Mouse (Mus musculus) spleen, adult 2 months (tissue): Measurements from ENCODE around the gene Serac1. TPM values are rescaled to one million over a fixed set of nuclear protein-coding genes. Genes with fewer than 3 reads are reported as not detected.

Experiments
- DNase-seq, 2 experiments: peaks; one replicate each; pipeline versions ENCODE4 v3.0.0 to v3.0.0-alpha.2; 2012 to 2021; ENCODE audit warnings: low spot score in 2 of 2, low read depth in 1 of 2
- H3K27ac ChIP-seq: fragments of 200-500 bp; 2 replicates; pipeline ENCODE4 v1.5.1; 2012; ENCODE audit warnings: low read length, inconsistent platforms; ENCODE audit not compliant: insufficient read depth
- H3K27me3 ChIP-seq: fragments of 200-500 bp; 2 replicates; pipeline ENCODE4 v1.6.1; 2012; ENCODE audit warnings: mild to moderate bottlenecking, moderate library complexity, low read length, inconsistent platforms; ENCODE audit not compliant: control insufficient read depth, insufficient read depth
- H3K36me3 ChIP-seq: fragments of 200-500 bp; 2 replicates; pipeline ENCODE4 v1.6.1; 2012; ENCODE audit warnings: mild to moderate bottlenecking, low read length, inconsistent platforms; ENCODE audit not compliant: control insufficient read depth, insufficient read depth
- H3K4me1 ChIP-seq: fragments of 200-500 bp; 2 replicates; pipeline ENCODE4 v1.6.1; 2011; ENCODE audit warnings: inconsistent platforms; ENCODE audit not compliant: control insufficient read depth, insufficient read depth, insufficient read length
- H3K4me3 ChIP-seq: fragments of 200-500 bp; 2 replicates; pipeline ENCODE4 v1.5.1; 2011; ENCODE audit warnings: mild to moderate bottlenecking, inconsistent platforms; ENCODE audit not compliant: insufficient read depth, insufficient read length; ENCODE audit errors: extremely low read depth
- CTCF ChIP-seq: fragments of 200-500 bp; IDR thresholded peaks from 2 replicates; pipeline ENCODE4 v1.5.1; 2011; ENCODE audit warnings: mild to moderate bottlenecking, inconsistent platforms; ENCODE audit not compliant: insufficient read depth, insufficient read length, insufficient replicate concordance; ENCODE audit errors: extremely low read depth
- POLR2A ChIP-seq: fragments of 200-500 bp; IDR thresholded peaks from 2 replicates; pipeline ENCODE4 v1.6.1; 2011; ENCODE audit warnings: low read depth, low read length, inconsistent platforms
- WGBS: fragments of 180-500 bp; shearing (Covaris S2); methylation state at CpG from one replicate; pipeline ENCODE4 v1.1.7; 2018; 5-methylcytosine and 5-hydroxymethylcytosine counted together
- polyA plus RNA-seq: library from polyadenylated mRNA; depleted of rRNA; stranded (reverse); fragments of >200 nt; gene quantifications from 2 replicates; pipeline ENCODE4 v1.2.3, GENCODE M21; 2012; rRNA removed

The Serac1 gene
- polyA plus RNA-seq, result 1.7 and 1.8 TPM in 2 replicates

GRCm38 (mm10) chr17:6079287-6080122 is at the start of gene Serac1, which contains the start of gene Gtf2h5:
Serac1 (minus strand) TSS chr17:6079741.
Gtf2h5 (plus strand) TSS chr17:6079786.
- H3K36me3 ChIP-seq, result peaks cover 2% of the 10 kb centered on the region
- peak; percentile 92 to 98 for DNase-seq
- peak; percentile 46 for TF ChIP-seq POLR2A
- TF ChIP-seq CTCF, result no peak
- H3K27me3 ChIP-seq, result no peaks in the 10 kb centered on the region
- peak within 1 kb of the TSS; percentile 89 for H3K27ac ChIP-seq
- under 1% methylated on average over 70 of the region's 70 CpGs for WGBS
- peak within 1 kb of the TSS; percentile 93 for H3K4me3 ChIP-seq
- no peaks in the 10 kb centered on the region; the same call in 1 of the 2 replicates for H3K4me1 ChIP-seq

GRCm38 (mm10) chr17:6128039-6128438 is 48.5 kb upstream of the Serac1 start:
- H3K36me3 ChIP-seq, result no peaks in the 10 kb centered on the region
- H3K27me3 ChIP-seq, result no peaks in the 10 kb centered on the region
- no peak for TF ChIP-seq CTCF
- no peak for TF ChIP-seq POLR2A
- 75% methylated on average over 3 of the region's 3 CpGs for WGBS
- DNase-seq, result no peak
- H3K4me1 ChIP-seq, result no peaks in the 10 kb centered on the region
- H3K4me3 ChIP-seq, result no peak overlapping the region
- no peak overlapping the region for H3K27ac ChIP-seq

GRCm38 (mm10) chr17:6125441-6125840 is 45.9 kb upstream of the Serac1 start:
- H3K4me3 ChIP-seq, result no peak overlapping the region
- DNase-seq, result no peak
- 88% methylated on average over 3 of the region's 3 CpGs for WGBS
- H3K27me3 ChIP-seq, result no peaks in the 10 kb centered on the region
- peaks cover 7% of the 10 kb centered on the region; the same call in 1 of the 2 replicates for H3K36me3 ChIP-seq
- TF ChIP-seq CTCF (no peak), POLR2A (no peak)
- H3K4me1 ChIP-seq, result no peaks in the 10 kb centered on the region
- no peak overlapping the region for H3K27ac ChIP-seq

- Histone ChIP-seq H3K27ac (no peak overlapping the region), H3K27me3 (no peaks in the 10 kb centered on the region), H3K36me3 (peaks cover 7% of the 10 kb centered on the region; the same call in 1 of the 2 replicates), H3K4me1 (no peaks in the 10 kb centered on the region), H3K4me3 (no peak overlapping the region)
- DNase-seq, result no peak
- TF ChIP-seq POLR2A (no peak), CTCF (no peak)
- WGBS, result 95% methylated on average over 4 of the region's 4 CpGs
Measured at GRCm38 (mm10) chr17:6123776-6124175, 44.2 kb upstream of the Serac1 start.

GRCm38 (mm10) chr17:6118861-6119260 is 39.3 kb upstream of the Serac1 start:
- H3K4me3 ChIP-seq, result no peak overlapping the region
- H3K36me3 ChIP-seq, result peaks cover 7% of the 10 kb centered on the region; the same call in 1 of the 2 replicates
- H3K4me1 ChIP-seq, result no peaks in the 10 kb centered on the region; the same call in 1 of the 2 replicates
- TF ChIP-seq CTCF, result no peak
- no peak for TF ChIP-seq POLR2A
- 93% methylated on average over 4 of the region's 4 CpGs for WGBS
- H3K27me3 ChIP-seq, result no peaks in the 10 kb centered on the region
- no peak overlapping the region for H3K27ac ChIP-seq
- no peak for DNase-seq

GRCm38 (mm10) chr17:6117917-6118316 is 38.4 kb upstream of the Serac1 start:
- no peak overlapping the region for H3K27ac ChIP-seq
- no peak for DNase-seq
- H3K36me3 ChIP-seq, result peaks cover 7% of the 10 kb centered on the region; the same call in 1 of the 2 replicates
- no peak for TF ChIP-seq CTCF
- TF ChIP-seq POLR2A, result no peak
- no peak overlapping the region for H3K4me3 ChIP-seq
- 76% methylated on average over 3 of the region's 3 CpGs for WGBS
- H3K27me3 ChIP-seq, result no peaks in the 10 kb centered on the region
- no peaks in the 10 kb centered on the region; the same call in 1 of the 2 replicates for H3K4me1 ChIP-seq

- no peaks in the 10 kb centered on the region for H3K27me3 ChIP-seq
- H3K4me1 ChIP-seq, result no peaks in the 10 kb centered on the region; the same call in 1 of the 2 replicates
- H3K36me3 ChIP-seq, result peaks cover 3% of the 10 kb centered on the region; the same call in 1 of the 2 replicates
- TF ChIP-seq POLR2A (no peak), CTCF (no peak)
- no peak for DNase-seq
- no peak overlapping the region for H3K27ac ChIP-seq
- WGBS, result 90% methylated on average over 4 of the region's 4 CpGs
- H3K4me3 ChIP-seq, result no peak overlapping the region
Measured at GRCm38 (mm10) chr17:6117148-6117725, 37.7 kb upstream of the Serac1 start.
